Mouse (Mus musculus) intestine, embryonic 16.5 days (tissue): ENCODE measurements around the gene Mrgprf. TPM values are rescaled to one million over a fixed set of nuclear protein-coding genes. Genes with fewer than 3 reads are reported as not detected.

Source experiments
- polyA plus RNA-seq: library from polyadenylated mRNA; unstranded; fragments of >200 nt; fragmentation: Nextera tagmentation; extraction: Ambion mirVana; gene quantifications from 2 replicates; pipeline ENCODE4 v1.2.1, GENCODE M21; 2015

The Mrgprf gene
- polyA plus RNA-seq, 1 experiment from 2014 or later = 2.5 TPM

Other genes with a start within 250 kb of the Mrgprf start
- 0.54 and 0.65 TPM in 2 replicates for gene 1810010D01Rik, start 92.7 kb upstream of the Mrgprf start, polyA plus RNA-seq
- 8.9 and 9.1 TPM in 2 replicates for gene Tpcn2, start 16.8 kb upstream of the Mrgprf start, polyA plus RNA-seq
- not detected in 2 replicates for gene Mrgprd, start 14.0 kb downstream of the Mrgprf start, polyA plus RNA-seq